Mouse (Mus musculus) hindbrain, embryonic 15.5 days (tissue): ENCODE data around the gene Zfp446. TPM values are rescaled to one million over a fixed set of nuclear protein-coding genes. Genes with fewer than 3 reads are reported as not detected.

Experiments used
- ATAC-seq: fragments of 200-750 bp; cut with Nextera tagmentation; 2 replicates; pipeline ENCODE4 v1.8.0; 2017; ENCODE audit warnings: low read depth, moderate number of reproducible peaks, moderate TSS enrichment; ENCODE audit not compliant: low FRiP score
- H3K27ac ChIP-seq: fragments of 300-500 bp; sonication (generic); replicated peaks from 2 replicates; pipeline ENCODE4 v1.5.1; 2015; ENCODE audit warnings: mild to moderate bottlenecking, inconsistent platforms
- H3K27me3 ChIP-seq: fragments of 300-500 bp; sonication (generic); 2 replicates; pipeline ENCODE4 v1.6.1; 2015; ENCODE audit warnings: control low read depth, inconsistent platforms
- H3K36me3 ChIP-seq: fragments of 300-500 bp; sonication (generic); 2 replicates; pipeline ENCODE4 v1.6.1; 2015; ENCODE audit warnings: control low read depth, inconsistent platforms
- H3K4me1 ChIP-seq: fragments of 300-500 bp; sonication (generic); replicated peaks from 2 replicates; pipeline ENCODE4 v1.6.1; 2015; ENCODE audit warnings: control low read depth, inconsistent platforms
- H3K4me2 ChIP-seq: fragments of 300-500 bp; sonication (generic); 2 replicates; pipeline ENCODE4 v1.6.1; 2015; ENCODE audit warnings: moderate library complexity, mild to moderate bottlenecking, inconsistent platforms
- H3K4me3 ChIP-seq: fragments of 300-500 bp; sonication (generic); 2 replicates; pipeline ENCODE4 v1.5.1; 2015; ENCODE audit warnings: mild to moderate bottlenecking, inconsistent platforms
- H3K9ac ChIP-seq: fragments of 300-500 bp; sonication (generic); 2 replicates; pipeline ENCODE4 v1.6.1; 2015; ENCODE audit warnings: inconsistent platforms
- H3K9me3 ChIP-seq: fragments of 300-500 bp; sonication (generic); 2 replicates; pipeline ENCODE4 v1.6.1; 2016; ENCODE audit warnings: control low read depth, inconsistent platforms
- WGBS: fragments of 180-500 bp; shearing (Covaris S2); methylation state at CpG from one replicate; pipeline ENCODE4 v1.1.7; 2015; 5-methylcytosine and 5-hydroxymethylcytosine counted together
- polyA plus RNA-seq: library from polyadenylated mRNA; unstranded; fragments of >200 nt; fragmentation: Nextera tagmentation; extraction: Ambion mirVana; gene quantifications from 2 replicates; pipeline ENCODE4 v1.2.1, GENCODE M21; 2015

The Zfp446 gene
- polyA plus RNA-seq, 1 experiment from 2014 or later: 11.7 TPM

- H3K9ac ChIP-seq: peak overlapping the region; percentile 51
- H3K36me3 ChIP-seq: no peaks in the 10 kb centered on the region
- no peaks in the 10 kb centered on the region for H3K27me3 ChIP-seq
- peak overlapping the region; percentile 47 for H3K4me3 ChIP-seq
- peak overlapping the region; percentile 86 for H3K27ac ChIP-seq
- H3K4me2 ChIP-seq: peak overlapping the region; percentile 67
- H3K4me1 ChIP-seq: peaks cover 15% of the 10 kb centered on the region
- ATAC-seq: peak; percentile 76
- H3K9me3 ChIP-seq: no peaks in the 10 kb centered on the region
- WGBS: 2% methylated on average over 29 of the region's 29 CpGs
These were observed 16.0 kb upstream of the Zfp446 start for GRCm38 (mm10) chr7:12961511-12962141.

GRCm38 (mm10) chr7:12965678-12966091, 12.0 kb upstream of the Zfp446 start, which contains the start of gene Zfp324:
Zfp324 (plus strand) TSS chr7:12965838.
- peak within 1 kb of the TSS; percentile 88 for H3K4me2 ChIP-seq
- H3K4me1 ChIP-seq: peaks cover 29% of the 10 kb centered on the region
- no peaks in the 10 kb centered on the region for H3K27me3 ChIP-seq
- no peaks in the 10 kb centered on the region for H3K9me3 ChIP-seq
- peak within 1 kb of the TSS; percentile 79 for H3K4me3 ChIP-seq
- ATAC-seq: peak; percentile 93
- peak within 1 kb of the TSS; percentile 88 for H3K9ac ChIP-seq
- H3K27ac ChIP-seq: peak within 1 kb of the TSS; percentile 94
- H3K36me3 ChIP-seq: peaks cover 20% of the 10 kb centered on the region
- WGBS: 0% methylated on average over 23 of the region's 23 CpGs

DNA sequence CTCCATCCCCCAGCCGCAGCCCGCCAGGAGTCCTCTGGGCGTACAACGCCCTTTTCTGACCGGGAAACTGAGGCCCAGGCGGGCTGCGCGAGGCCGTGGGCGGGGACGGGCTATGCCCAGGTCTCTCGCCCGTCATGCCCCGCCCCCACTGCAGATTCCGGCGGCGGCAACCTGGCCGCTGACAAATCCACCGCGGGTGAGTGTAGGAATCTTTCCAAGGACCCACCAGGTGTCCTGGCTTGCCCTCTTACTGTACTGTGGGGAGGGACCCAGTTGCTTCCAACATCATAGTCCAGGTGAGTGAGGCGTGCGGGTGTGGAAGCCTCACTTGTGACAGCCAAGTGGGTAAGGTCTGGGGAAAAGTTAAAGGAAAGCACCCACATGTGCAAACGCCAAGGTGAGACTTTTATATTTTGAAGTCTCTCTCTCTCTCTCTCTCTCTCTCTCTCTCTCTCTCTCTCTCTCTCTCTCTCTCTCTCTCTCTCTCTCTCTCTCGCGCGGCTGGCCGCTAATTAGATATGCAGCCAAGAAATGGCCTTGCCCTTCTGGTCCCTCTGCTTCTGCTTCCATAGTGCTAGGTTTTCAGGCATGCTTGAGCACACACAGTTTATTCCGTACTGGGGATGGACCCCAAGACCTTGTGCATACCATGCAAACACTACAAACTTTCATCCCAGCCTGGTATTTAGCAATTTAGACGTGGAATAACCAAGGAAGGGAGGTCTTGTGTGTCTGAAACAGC, 11.4 kb upstream of the Zfp446 start:
- Histone ChIP-seq H3K27me3 (no peaks in the 10 kb centered on the region), H3K36me3 (peaks cover 26% of the 10 kb centered on the region), H3K4me2 (peak overlapping the region; percentile 88), H3K4me3 (peak overlapping the region; percentile 79), H3K4me1 (peaks cover 27% of the 10 kb centered on the region), H3K9ac (peak overlapping the region; percentile 88), H3K9me3 (no peaks in the 10 kb centered on the region), H3K27ac (peak overlapping the region; percentile 94)
- ATAC-seq: no peak
- WGBS: 0% methylated on average over 28 of the region's 29 CpGs

DNA sequence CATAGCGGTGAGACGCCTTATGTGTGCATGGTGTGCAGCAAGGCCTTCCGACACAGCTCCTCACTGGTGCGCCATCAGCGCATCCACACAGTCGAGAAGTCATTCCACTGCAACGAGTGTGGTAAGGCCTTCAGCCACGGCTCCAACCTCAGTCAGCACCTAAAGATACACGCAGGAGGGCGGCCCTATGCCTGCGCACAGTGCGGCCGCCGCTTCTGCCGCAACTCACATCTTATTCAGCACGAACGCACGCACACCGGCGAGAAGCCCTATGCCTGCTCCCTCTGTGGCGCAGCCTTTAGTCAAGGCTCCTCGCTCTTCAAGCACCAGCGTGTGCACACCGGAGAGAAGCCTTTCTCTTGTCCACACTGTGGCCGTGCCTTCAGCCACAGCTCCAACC, 6.7 kb upstream of the Zfp446 start:
- Histone ChIP-seq H3K4me2 (no peak overlapping the region), H3K27ac (no peak overlapping the region), H3K4me1 (peaks cover 17% of the 10 kb centered on the region), H3K9ac (no peak overlapping the region), H3K4me3 (no peak overlapping the region), H3K9me3 (no peaks in the 10 kb centered on the region), H3K36me3 (peaks cover 40% of the 10 kb centered on the region), H3K27me3 (no peaks in the 10 kb centered on the region)
- 95% methylated on average over 25 of the region's 25 CpGs for WGBS
- no peak for ATAC-seq

DNA sequence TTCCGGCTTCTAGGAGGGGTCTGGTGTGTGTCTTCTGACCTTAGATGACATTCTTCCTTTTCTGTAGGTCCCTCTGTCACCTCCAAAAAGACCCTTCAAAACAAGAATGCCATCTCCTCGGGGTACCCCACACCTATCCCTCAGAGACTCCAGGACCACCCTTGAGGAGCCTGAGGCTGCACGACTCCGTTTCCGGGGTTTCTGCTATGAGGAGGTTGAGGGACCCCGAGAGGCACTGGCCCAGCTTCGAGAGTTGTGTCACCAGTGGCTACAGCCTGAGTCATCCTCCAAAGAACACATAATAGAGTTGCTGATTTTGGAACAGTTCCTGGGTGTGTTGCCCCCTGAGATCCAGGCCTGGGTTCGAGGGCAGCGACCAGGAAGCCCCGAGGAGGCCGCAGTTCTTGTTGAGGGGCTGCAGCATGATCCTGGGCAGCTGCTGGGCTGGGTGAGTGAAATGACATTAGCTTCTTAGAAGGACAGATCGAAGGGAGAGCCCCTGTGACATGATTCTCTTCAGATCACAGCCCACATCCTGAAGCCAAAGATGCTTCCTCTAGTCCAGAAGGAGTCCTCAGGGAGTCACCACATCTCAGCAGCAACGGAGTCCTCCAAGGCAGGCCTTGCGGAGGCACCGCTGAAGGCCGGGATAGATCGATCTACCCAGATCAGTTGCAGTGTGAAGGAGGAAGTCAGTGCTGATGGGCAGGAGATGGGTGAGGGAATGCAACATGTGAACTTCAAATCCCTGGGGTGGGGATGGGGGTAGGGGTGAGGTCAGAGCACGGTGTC, 1.5 kb downstream of the Zfp446 start:
- H3K9me3 ChIP-seq: no peaks in the 10 kb centered on the region
- H3K36me3 ChIP-seq: no peaks in the 10 kb centered on the region; the same call in 1 of the 2 replicates
- ATAC-seq: no peak
- H3K9ac ChIP-seq: 0 out of 2 replicates have a peak overlapping the region, but pooled peaks have one; percentile 71
- peak overlapping the region; percentile 89 for H3K4me2 ChIP-seq
- H3K27ac ChIP-seq: peak overlapping the region; percentile 99
- H3K4me1 ChIP-seq: peaks cover 17% of the 10 kb centered on the region
- no peaks in the 10 kb centered on the region for H3K27me3 ChIP-seq
- H3K4me3 ChIP-seq: peak overlapping the region; percentile 64
- WGBS: 90% methylated on average over 18 of the region's 18 CpGs

GRCm38 (mm10) chr7:12979776-12980175, 2.1 kb downstream of the Zfp446 start:
- peaks cover 17% of the 10 kb centered on the region for H3K4me1 ChIP-seq
- no peaks in the 10 kb centered on the region for H3K9me3 ChIP-seq
- H3K27me3 ChIP-seq: no peaks in the 10 kb centered on the region
- H3K9ac ChIP-seq: no peak overlapping the region
- H3K4me3 ChIP-seq: no peak overlapping the region
- H3K36me3 ChIP-seq: no peaks in the 10 kb centered on the region; the same call in 1 of the 2 replicates
- no peak overlapping the region for H3K4me2 ChIP-seq
- H3K27ac ChIP-seq: no peak overlapping the region
- 77% methylated on average over 6 of the region's 6 CpGs for WGBS
- no peak for ATAC-seq

DNA sequence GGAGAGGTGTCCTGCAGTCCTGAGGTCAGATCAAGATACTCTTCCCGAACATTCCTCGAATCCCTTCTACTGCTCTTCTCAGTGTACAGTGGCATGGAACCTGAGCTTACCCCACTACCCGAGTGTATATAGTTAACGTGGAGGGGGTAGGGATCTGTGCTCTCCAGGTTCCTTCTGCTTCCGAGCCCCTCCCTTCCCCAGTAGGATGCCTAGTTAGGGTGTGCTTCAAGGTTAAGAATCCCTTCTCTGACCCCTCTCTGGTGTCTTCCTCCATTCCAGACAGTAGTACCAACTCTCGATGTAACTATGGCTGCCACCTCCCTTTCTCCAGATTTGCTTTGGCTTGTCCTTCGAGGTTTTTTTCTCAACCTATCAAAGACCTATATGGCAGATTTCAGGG, 2.6 kb downstream of the Zfp446 start:
- Histone ChIP-seq H3K9me3 (no peaks in the 10 kb centered on the region), H3K4me3 (no peak overlapping the region), H3K27ac (no peak overlapping the region), H3K36me3 (no peaks in the 10 kb centered on the region; the same call in 1 of the 2 replicates), H3K4me2 (no peak overlapping the region), H3K9ac (no peak overlapping the region), H3K4me1 (peaks cover 17% of the 10 kb centered on the region), H3K27me3 (no peaks in the 10 kb centered on the region)
- no peak for ATAC-seq
- WGBS: 82% methylated on average over 7 of the region's 7 CpGs

GRCm38 (mm10) chr7:12985724-12986123, 8.1 kb downstream of the Zfp446 start:
- no peak for ATAC-seq
- Histone ChIP-seq H3K36me3 (no peaks in the 10 kb centered on the region; the same call in 1 of the 2 replicates), H3K4me1 (no peaks in the 10 kb centered on the region), H3K4me3 (no peak overlapping the region), H3K27me3 (no peaks in the 10 kb centered on the region), H3K4me2 (no peak overlapping the region), H3K9ac (no peak overlapping the region), H3K9me3 (no peaks in the 10 kb centered on the region), H3K27ac (no peak overlapping the region)
- WGBS: 100% methylated on average over 1 of the region's 1 CpGs

GRCm38 (mm10) chr7:12986906-12987305, 9.3 kb downstream of the Zfp446 start:
- H3K36me3 ChIP-seq: no peaks in the 10 kb centered on the region; the same call in 1 of the 2 replicates
- ATAC-seq: no peak
- H3K4me3 ChIP-seq: no peak overlapping the region
- no peaks in the 10 kb centered on the region for H3K27me3 ChIP-seq
- no peak overlapping the region for H3K4me2 ChIP-seq
- no peak overlapping the region for H3K27ac ChIP-seq
- H3K9ac ChIP-seq: no peak overlapping the region
- 86% methylated on average over 8 of the region's 8 CpGs for WGBS
- no peaks in the 10 kb centered on the region for H3K4me1 ChIP-seq
- no peaks in the 10 kb centered on the region for H3K9me3 ChIP-seq

DNA sequence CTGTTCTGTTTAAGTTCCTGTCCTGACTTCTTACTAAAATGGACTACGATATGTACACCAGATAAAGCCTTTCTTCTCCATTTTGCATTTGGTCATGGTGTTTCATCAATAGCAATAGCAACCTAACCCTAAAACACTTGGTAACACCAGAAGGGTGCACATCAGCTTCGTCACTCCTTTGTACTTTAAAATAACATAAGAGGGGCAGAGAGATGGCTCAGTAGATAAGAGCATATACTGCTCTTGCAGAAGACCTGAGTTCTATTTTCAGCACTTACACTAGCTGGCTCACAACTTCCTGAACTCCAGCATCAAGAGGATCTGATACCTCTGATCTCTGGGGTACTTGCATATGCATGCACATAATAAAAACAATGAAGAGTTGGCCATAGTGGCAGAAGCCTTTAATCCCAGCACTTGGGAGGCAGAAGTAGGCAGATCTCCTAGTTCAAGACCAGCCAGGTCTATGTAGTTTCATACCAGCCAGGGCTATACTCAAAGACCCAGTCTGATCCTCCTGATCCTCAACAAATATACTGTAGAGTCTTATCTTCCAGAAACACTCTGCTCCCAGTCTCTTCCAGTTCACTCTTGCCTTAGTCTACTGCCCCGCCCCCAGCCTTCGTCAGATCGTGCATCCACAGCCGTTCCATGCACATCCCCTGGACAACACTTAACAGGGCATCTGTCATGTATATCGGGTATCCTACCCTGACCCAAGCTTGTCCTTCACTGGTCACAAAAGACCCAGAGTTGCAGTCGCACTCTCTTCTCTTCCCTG, 10.0 kb downstream of the Zfp446 start:
- Histone ChIP-seq H3K36me3 (no peaks in the 10 kb centered on the region), H3K4me2 (no peak overlapping the region), H3K4me3 (no peak overlapping the region), H3K9ac (no peak overlapping the region), H3K27me3 (no peaks in the 10 kb centered on the region), H3K27ac (no peak overlapping the region), H3K9me3 (no peaks in the 10 kb centered on the region), H3K4me1 (no peaks in the 10 kb centered on the region)
- WGBS: 87% methylated on average over 8 of the region's 8 CpGs
- no peak for ATAC-seq

GRCm38 (mm10) chr7:12992222-12992621, 14.6 kb downstream of the Zfp446 start:
- Histone ChIP-seq H3K4me3 (no peak overlapping the region), H3K4me2 (no peak overlapping the region), H3K9me3 (no peaks in the 10 kb centered on the region), H3K9ac (no peak overlapping the region), H3K27me3 (no peaks in the 10 kb centered on the region), H3K36me3 (no peaks in the 10 kb centered on the region), H3K27ac (no peak overlapping the region), H3K4me1 (no peaks in the 10 kb centered on the region)
- 5% methylated on average over 3 of the region's 3 CpGs for WGBS
- no peak for ATAC-seq
